Mouse (Mus musculus) liver, adult 2 months (tissue): ENCODE measurements around the gene Otop2. TPM values are rescaled to one million over a fixed set of nuclear protein-coding genes. Genes with fewer than 3 reads are reported as not detected.
A peak's percentile ranks its signal among the peaks of the same experiment; 100 is the strongest.

Experiments
- DNase-seq: peaks from one replicate; pipeline ENCODE4 v3.0.0-alpha.2; 2011; ENCODE audit warnings: low read depth, low spot score; ENCODE audit errors: extremely low read depth
- H3K27ac ChIP-seq: fragments of 200-500 bp; replicated peaks from 2 replicates; pipeline ENCODE4 v1.5.1; 2012; ENCODE audit warnings: low read depth, mild to moderate bottlenecking, control low read depth, inconsistent platforms, low read length; ENCODE audit not compliant: insufficient read depth
- H3K27me3 ChIP-seq: fragments of 200-500 bp; 2 replicates; pipeline ENCODE4 v1.6.1; 2012; ENCODE audit warnings: mild to moderate bottlenecking, moderate library complexity, low read length, inconsistent platforms; ENCODE audit not compliant: control insufficient read depth, insufficient read depth
- H3K36me3 ChIP-seq: fragments of 200-500 bp; 2 replicates; pipeline ENCODE4 v1.6.1; 2012; ENCODE audit warnings: low read length, inconsistent platforms; ENCODE audit not compliant: control insufficient read depth, insufficient read depth
- H3K4me1 ChIP-seq: fragments of 200-500 bp; 2 replicates; pipeline ENCODE4 v1.6.1; 2011; ENCODE audit warnings: low read length; ENCODE audit not compliant: control insufficient read depth, insufficient read depth
- H3K4me3 ChIP-seq: fragments of 200-500 bp; 2 replicates; pipeline ENCODE4 v1.5.1; 2011; ENCODE audit warnings: low read depth, mild to moderate bottlenecking, control low read depth, low read length, moderate library complexity; ENCODE audit not compliant: insufficient read depth
- H3K79me2 ChIP-seq: fragments of 200-500 bp; 2 replicates; pipeline ENCODE4 v1.6.1; 2012; ENCODE audit warnings: inconsistent platforms, mild to moderate bottlenecking, low read length, moderate library complexity; ENCODE audit not compliant: control insufficient read depth, insufficient read depth
- H3K9ac ChIP-seq: fragments of 200-500 bp; 2 replicates; pipeline ENCODE4 v1.6.1; 2012; ENCODE audit warnings: low read depth, mild to moderate bottlenecking, control low read depth, inconsistent platforms, low read length
- CTCF ChIP-seq: fragments of 200-500 bp; IDR thresholded peaks from 2 replicates; pipeline ENCODE4 v1.5.1; 2011; ENCODE audit warnings: low read depth, low read length, control low read depth
- POLR2A ChIP-seq: fragments of 200-500 bp; IDR thresholded peaks from 2 replicates; pipeline ENCODE4 v1.6.1; 2011; ENCODE audit warnings: low read length, control low read depth; ENCODE audit not compliant: insufficient read depth; ENCODE audit errors: extremely low read depth
- WGBS: fragments of 180-500 bp; shearing (Covaris S2); methylation state at CpG from one replicate; pipeline ENCODE4 v1.1.7; 2018; 5-methylcytosine and 5-hydroxymethylcytosine counted together
- polyA plus RNA-seq: library from polyadenylated mRNA; depleted of rRNA; stranded (reverse); fragments of >200 nt; gene quantifications from 2 replicates; pipeline ENCODE4 v1.2.3, GENCODE M21; 2012
- total RNA-seq: library from RNA; depleted of rRNA; stranded (reverse); fragments of >200 nt; gene quantifications from 2 replicates; pipeline ENCODE4 v1.2.3, GENCODE M21; 2014

The Otop2 gene
- total and polyA plus RNA-seq, 2 experiments: not detected

DNA sequence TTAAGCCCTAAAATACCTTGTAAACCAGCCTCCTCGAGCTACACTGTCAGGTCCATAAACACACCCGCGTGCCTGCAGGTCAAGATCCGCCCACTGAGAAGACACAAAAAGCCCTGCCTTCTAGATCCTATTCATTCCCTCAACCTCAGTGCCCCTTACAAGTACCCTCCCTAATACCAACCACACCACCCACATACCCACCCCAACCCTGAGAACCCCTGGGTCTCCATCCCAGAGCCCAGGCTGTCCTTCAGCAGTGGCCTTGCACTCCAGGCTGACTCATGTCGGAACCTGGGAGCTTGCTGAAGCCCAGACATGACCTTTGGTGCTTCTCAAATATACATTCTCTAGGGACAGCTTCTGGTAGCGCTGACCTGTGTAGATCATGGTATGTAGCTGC lies 32.2 kb upstream of the Otop2 start:
- H3K4me1 ChIP-seq: no peaks in the 10 kb centered on the region; the same call in 1 of the 2 replicates
- no peaks in the 10 kb centered on the region for H3K36me3 ChIP-seq
- H3K9ac ChIP-seq: no peak overlapping the region
- H3K27me3 ChIP-seq: no peaks in the 10 kb centered on the region
- H3K79me2 ChIP-seq: no peaks in the 10 kb centered on the region
- no peak overlapping the region for H3K4me3 ChIP-seq
- no peak overlapping the region for H3K27ac ChIP-seq
- TF ChIP-seq CTCF (no peak), POLR2A (no peak)
- DNase-seq: no peak
- WGBS: 93% methylated on average over 6 of the region's 6 CpGs

DNA sequence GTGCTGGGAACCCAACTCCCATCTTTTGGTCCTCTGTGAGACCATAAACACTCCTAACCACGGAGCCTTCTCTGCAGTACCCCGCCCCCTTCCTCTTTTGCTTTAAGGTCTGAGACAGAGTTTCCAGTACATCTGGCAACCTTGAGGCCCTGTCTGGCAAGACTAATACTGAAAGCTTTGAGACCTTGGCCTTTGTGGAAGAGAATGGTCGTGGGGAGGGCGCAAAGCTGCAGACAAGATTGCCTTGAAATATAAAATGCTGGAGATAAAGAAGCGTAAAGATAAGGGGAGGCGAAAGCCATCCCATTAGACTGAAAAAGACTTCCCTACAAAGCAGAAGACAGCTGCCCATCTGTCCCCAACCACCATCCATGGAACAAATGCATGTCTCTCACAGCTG lies 31.5 kb upstream of the Otop2 start:
- Histone ChIP-seq H3K36me3 (no peaks in the 10 kb centered on the region), H3K79me2 (no peaks in the 10 kb centered on the region), H3K9ac (no peak overlapping the region), H3K27ac (no peak overlapping the region), H3K27me3 (no peaks in the 10 kb centered on the region), H3K4me3 (no peak overlapping the region), H3K4me1 (no peaks in the 10 kb centered on the region; the same call in 1 of the 2 replicates)
- TF ChIP-seq POLR2A (no peak), CTCF (no peak)
- DNase-seq: no peak
- WGBS: 85% methylated on average over 6 of the region's 6 CpGs

DNA sequence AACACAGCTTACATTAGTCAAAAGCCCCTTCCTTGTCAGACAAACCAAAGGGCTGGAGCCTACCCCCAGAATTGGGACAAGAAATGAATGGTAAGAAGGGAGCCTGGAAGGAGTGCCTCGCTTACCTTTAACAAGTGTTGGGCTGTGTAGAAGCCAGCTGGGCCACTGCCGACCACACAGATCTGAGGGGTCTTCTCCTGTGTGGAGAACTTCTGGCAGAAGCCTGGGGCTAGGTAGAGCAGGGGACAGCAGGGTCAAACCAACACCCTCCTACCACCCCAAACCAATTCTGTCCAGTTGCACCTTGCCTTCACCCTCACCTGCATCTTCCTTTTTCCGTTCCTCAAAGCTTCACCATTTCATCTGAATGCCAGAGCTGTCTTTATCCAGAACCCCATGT lies 31.0 kb upstream of the Otop2 start:
- Histone ChIP-seq H3K27me3 (no peaks in the 10 kb centered on the region), H3K4me1 (no peaks in the 10 kb centered on the region; the same call in 1 of the 2 replicates), H3K79me2 (no peaks in the 10 kb centered on the region), H3K27ac (no peak overlapping the region), H3K36me3 (no peaks in the 10 kb centered on the region), H3K9ac (no peak overlapping the region), H3K4me3 (no peak overlapping the region)
- WGBS: 71% methylated on average over 3 of the region's 3 CpGs
- no peak for DNase-seq
- TF ChIP-seq CTCF: no peak
- no peak for TF ChIP-seq POLR2A

DNA sequence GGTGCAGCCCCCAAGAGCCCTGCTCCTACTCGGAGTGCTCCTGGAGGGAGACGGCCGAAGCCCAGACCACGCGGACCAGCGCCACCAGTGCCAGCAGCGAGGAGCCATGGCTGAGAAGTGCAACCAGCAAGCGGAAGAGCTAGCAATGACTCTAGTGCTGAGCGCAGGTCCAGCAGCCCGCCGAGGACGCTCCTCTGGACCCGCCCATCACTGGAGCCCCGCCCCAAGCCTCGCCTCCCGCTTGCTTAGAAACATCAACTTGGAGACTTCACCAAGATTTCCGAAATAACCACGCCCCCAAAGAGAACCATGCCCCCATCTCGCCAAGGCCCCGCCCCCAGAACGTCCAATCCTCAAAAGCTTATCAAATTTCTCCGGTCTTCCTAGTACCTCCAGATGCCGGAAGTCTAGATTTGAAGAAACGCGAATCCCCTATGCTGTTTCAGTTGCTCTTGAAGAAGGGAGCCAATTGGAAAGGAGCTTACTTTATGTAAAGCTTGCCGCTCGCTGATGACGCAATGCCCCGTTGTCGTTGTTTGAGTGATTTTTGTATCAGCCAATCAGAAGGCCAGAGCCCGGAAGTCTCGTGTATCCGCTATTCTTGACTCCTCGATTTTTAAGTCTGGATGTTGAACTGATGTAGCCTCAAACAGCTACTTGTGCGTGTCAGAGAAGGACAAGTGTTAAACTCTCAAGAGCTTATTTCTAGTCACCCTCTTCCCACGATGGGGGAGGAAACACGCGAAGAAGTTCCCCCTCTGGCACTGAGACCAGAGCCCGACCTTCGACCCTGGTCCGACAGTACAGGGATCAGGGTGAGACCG lies 30.0 kb upstream of the Otop2 start, which contains the start of gene Fdxr:
Fdxr (minus strand) TSS at position 271 of the 824 bp plus-strand sequence.
- peak within 1 kb of the TSS; percentile 88 for H3K27ac ChIP-seq

DNA sequence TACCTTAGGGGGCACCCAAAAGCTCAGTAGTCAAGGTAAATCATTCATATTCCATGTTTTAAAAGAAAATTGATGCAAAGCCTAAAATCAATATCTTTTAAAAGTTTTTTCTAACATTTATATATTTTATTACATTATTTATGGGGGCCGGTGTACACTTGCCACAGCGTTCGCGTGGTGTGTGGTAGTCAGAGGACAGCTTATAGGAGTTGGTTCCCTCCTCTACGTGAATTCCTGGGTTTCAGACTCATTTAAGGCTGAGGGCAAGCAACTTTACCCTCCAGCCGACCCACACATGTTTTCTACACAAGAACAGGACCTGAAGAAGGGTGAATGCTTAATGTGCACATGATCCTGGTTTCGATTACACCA lies 29.4 kb upstream of the Otop2 start:
- H3K4me3 ChIP-seq: peak overlapping the region; percentile 43
- no peak for DNase-seq
- H3K36me3 ChIP-seq: no peaks in the 10 kb centered on the region
- H3K9ac ChIP-seq: peak overlapping the region; percentile 79
- H3K79me2 ChIP-seq: no peaks in the 10 kb centered on the region
- WGBS: 10% methylated on average over 7 of the region's 7 CpGs
- TF ChIP-seq CTCF: no peak
- no peak for TF ChIP-seq POLR2A
- H3K4me1 ChIP-seq: no peaks in the 10 kb centered on the region; the same call in 1 of the 2 replicates
- H3K27me3 ChIP-seq: no peaks in the 10 kb centered on the region
- peak overlapping the region; percentile 88 for H3K27ac ChIP-seq

More for the DNA sequence above, 30.0 kb upstream of the Otop2 start, which contains the start of gene Fdxr:
- DNase-seq: peak; percentile 100
- H3K27me3 ChIP-seq: no peaks in the 10 kb centered on the region
- TF ChIP-seq CTCF (0 out of 2 replicates have a peak, but pooled peaks have one; percentile 10), POLR2A (peak; percentile 93)
- WGBS: under 1% methylated on average over 42 of the region's 42 CpGs
- H3K4me3 ChIP-seq: peak within 1 kb of the TSS; percentile 68
- no peaks in the 10 kb centered on the region for H3K79me2 ChIP-seq
- H3K9ac ChIP-seq: peak within 1 kb of the TSS; percentile 91
- no peaks in the 10 kb centered on the region; the same call in 1 of the 2 replicates for H3K4me1 ChIP-seq
- H3K36me3 ChIP-seq: no peaks in the 10 kb centered on the region

DNA sequence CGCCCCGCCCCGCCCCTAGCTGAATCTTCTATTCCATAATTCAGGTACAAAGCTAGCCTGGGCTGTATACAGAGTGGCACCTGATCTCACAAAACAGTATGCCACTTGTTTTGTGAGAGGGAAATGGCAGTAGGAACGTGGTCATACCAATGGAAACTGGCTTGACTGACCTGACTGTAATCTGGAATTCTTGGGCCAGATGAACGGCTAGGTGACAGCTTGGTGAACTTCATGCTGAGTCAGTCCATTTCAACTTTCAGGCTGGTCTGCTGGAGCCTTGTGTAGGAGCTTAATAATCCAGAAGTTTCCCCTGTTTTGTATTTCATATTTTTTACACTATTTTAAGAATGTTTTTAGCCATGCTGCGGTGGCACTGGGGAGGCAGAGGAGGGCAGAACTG lies 28.8 kb upstream of the Otop2 start:
- Histone ChIP-seq H3K27me3 (no peaks in the 10 kb centered on the region), H3K27ac (peak overlapping the region; percentile 70), H3K36me3 (no peaks in the 10 kb centered on the region; the same call in 1 of the 2 replicates), H3K9ac (peak overlapping the region; percentile 39; the same call in 1 of the 2 replicates), H3K4me1 (no peaks in the 10 kb centered on the region; the same call in 1 of the 2 replicates), H3K4me3 (no peak overlapping the region), H3K79me2 (no peaks in the 10 kb centered on the region)
- TF ChIP-seq CTCF (no peak), POLR2A (no peak)
- peak; percentile 67 for DNase-seq
- 40% methylated on average over 6 of the region's 6 CpGs for WGBS
